Mouse (Mus musculus): ENCODE measurements around the gene Gnptab. TPM values are rescaled to one million over a fixed set of nuclear protein-coding genes. Genes with fewer than 3 reads are reported as not detected.
"Not testable (repeated sequence)": the region's sequence is repeated elsewhere in the genome, so short reads cannot be mapped to it uniquely, and the experiment has no call there.

The Gnptab gene
- polyA plus RNA-seq, 1 experiment from 2014 or later = 13.1 TPM

- no peaks in the 10 kb centered on the region for H3K4me1 ChIP-seq
- no peaks in the 10 kb centered on the region for H3K9me3 ChIP-seq
- H3K4me2 ChIP-seq (replicated peaks) = no peak overlapping the region
- WGBS = 93% methylated on average over 19 of the region's 19 CpGs
- no peaks in the 10 kb centered on the region for H3K27me3 ChIP-seq
- H3K27ac ChIP-seq = no peak overlapping the region
- H3K4me3 ChIP-seq = no peak overlapping the region
- H3K9ac ChIP-seq = no peak overlapping the region
- ATAC-seq (ENCODE audit: insufficient number of reproducible peaks, insufficient read depth, low FRiP score, low TSS enrichment) = no peak
- peaks cover 5% of the 10 kb centered on the region; the same call in 1 of the 2 replicates for H3K36me3 ChIP-seq
Measured at GRCm38 (mm10) chr10:88420655-88421435, 41.9 kb downstream of the Gnptab start.

GRCm38 (mm10) chr10:88426158-88426816 is 47.4 kb downstream of the Gnptab start:
- Histone ChIP-seq H3K27me3 (no peaks in the 10 kb centered on the region), H3K9ac (no peak overlapping the region), H3K4me3 (no peak overlapping the region), H3K27ac (no peak overlapping the region), H3K36me3 (peaks cover 7% of the 10 kb centered on the region; the same call in 1 of the 2 replicates), H3K4me2 (replicated peaks) (no peak overlapping the region), H3K9me3 (no peaks in the 10 kb centered on the region), H3K4me1 (no peaks in the 10 kb centered on the region)
- WGBS = 89% methylated on average over 2 of the region's 2 CpGs
- peak; percentile 64; the same call in 1 of the 2 replicates for ATAC-seq (ENCODE audit: insufficient number of reproducible peaks, insufficient read depth, low FRiP score, low TSS enrichment)

- Histone ChIP-seq H3K4me3 (no peak overlapping the region), H3K9me3 (no peaks in the 10 kb centered on the region), H3K9ac (no peak overlapping the region), H3K36me3 (peaks cover 9% of the 10 kb centered on the region; the same call in 1 of the 2 replicates), H3K4me2 (replicated peaks) (no peak overlapping the region), H3K27ac (no peak overlapping the region), H3K27me3 (no peaks in the 10 kb centered on the region), H3K4me1 (no peaks in the 10 kb centered on the region)
- 56% methylated on average over 5 of the region's 5 CpGs for WGBS
- ATAC-seq (ENCODE audit: insufficient number of reproducible peaks, insufficient read depth, low FRiP score, low TSS enrichment) = no peak
Measured at GRCm38 (mm10) chr10:88426896-88427295, 48.0 kb downstream of the Gnptab start.

GRCm38 (mm10) chr10:88427998-88428397 is 49.1 kb downstream of the Gnptab start:
- WGBS = 90% methylated on average over 6 of the region's 6 CpGs
- Histone ChIP-seq H3K4me2 (replicated peaks) (no peak overlapping the region), H3K27ac (no peak overlapping the region), H3K36me3 (peaks cover 9% of the 10 kb centered on the region; the same call in 1 of the 2 replicates), H3K27me3 (no peaks in the 10 kb centered on the region), H3K4me1 (no peaks in the 10 kb centered on the region), H3K9me3 (no peaks in the 10 kb centered on the region), H3K4me3 (no peak overlapping the region), H3K9ac (no peak overlapping the region)
- no peak for ATAC-seq (ENCODE audit: insufficient number of reproducible peaks, insufficient read depth, low FRiP score, low TSS enrichment)

GRCm38 (mm10) chr10:88441224-88441623 is 62.3 kb downstream of the Gnptab start:
- Histone ChIP-seq H3K9ac (no peak overlapping the region), H3K27ac (no peak overlapping the region), H3K4me1 (no peaks in the 10 kb centered on the region), H3K4me2 (replicated peaks) (no peak overlapping the region), H3K4me3 (no peak overlapping the region), H3K27me3 (no peaks in the 10 kb centered on the region), H3K36me3 (peaks cover 32% of the 10 kb centered on the region), H3K9me3 (no peaks in the 10 kb centered on the region)
- 87% methylated on average over 6 of the region's 6 CpGs for WGBS
- ATAC-seq (ENCODE audit: insufficient number of reproducible peaks, insufficient read depth, low FRiP score, low TSS enrichment) = no peak

GRCm38 (mm10) chr10:88451221-88451620 is 72.3 kb downstream of the Gnptab start:
- H3K36me3 ChIP-seq = no peaks in the 10 kb centered on the region
- H3K4me1 ChIP-seq = no peaks in the 10 kb centered on the region
- H3K27me3 ChIP-seq = no peaks in the 10 kb centered on the region
- H3K9me3 ChIP-seq = no peaks in the 10 kb centered on the region
- H3K27ac ChIP-seq = no peak overlapping the region
- ATAC-seq (ENCODE audit: insufficient number of reproducible peaks, insufficient read depth, low FRiP score, low TSS enrichment) = no peak
- H3K9ac ChIP-seq = no peak overlapping the region
- 90% methylated on average over 2 of the region's 2 CpGs for WGBS
- H3K4me2 ChIP-seq (replicated peaks) = no peak overlapping the region
- H3K4me3 ChIP-seq = no peak overlapping the region

- H3K4me2 ChIP-seq (replicated peaks) = no peak overlapping the region
- no peaks in the 10 kb centered on the region for H3K27me3 ChIP-seq
- H3K4me1 ChIP-seq = no peaks in the 10 kb centered on the region
- H3K9me3 ChIP-seq = no peaks in the 10 kb centered on the region
- no peak overlapping the region for H3K4me3 ChIP-seq
- no peak for ATAC-seq (ENCODE audit: insufficient number of reproducible peaks, insufficient read depth, low FRiP score, low TSS enrichment)
- 83% methylated on average over 6 of the region's 6 CpGs for WGBS
- no peak overlapping the region for H3K9ac ChIP-seq
- no peaks in the 10 kb centered on the region for H3K36me3 ChIP-seq
- H3K27ac ChIP-seq = no peak overlapping the region
Measured at GRCm38 (mm10) chr10:88451990-88452389, 73.1 kb downstream of the Gnptab start.

- no peak overlapping the region for H3K4me2 ChIP-seq (replicated peaks)
- WGBS = 45% methylated on average over 6 of the region's 6 CpGs
- H3K9me3 ChIP-seq = no peaks in the 10 kb centered on the region
- H3K27me3 ChIP-seq = no peaks in the 10 kb centered on the region
- H3K27ac ChIP-seq = no peak overlapping the region
- H3K36me3 ChIP-seq = no peaks in the 10 kb centered on the region
- H3K4me3 ChIP-seq = no peak overlapping the region
- no peak for ATAC-seq (ENCODE audit: insufficient number of reproducible peaks, insufficient read depth, low FRiP score, low TSS enrichment)
- no peaks in the 10 kb centered on the region for H3K4me1 ChIP-seq
- H3K9ac ChIP-seq = no peak overlapping the region
Measured at GRCm38 (mm10) chr10:88457816-88458215, 78.9 kb downstream of the Gnptab start.

GRCm38 (mm10) chr10:88459502-88459992 is 80.6 kb downstream of the Gnptab start, which contains the start of gene Sycp3:
Sycp3 (plus strand) TSS chr10:88459569.
- no peaks in the 10 kb centered on the region for H3K4me1 ChIP-seq
- H3K9ac ChIP-seq = no peak within 1 kb of the TSS
- ATAC-seq (ENCODE audit: insufficient number of reproducible peaks, insufficient read depth, low FRiP score, low TSS enrichment) = 0 out of 2 replicates have a peak, but pooled peaks have one; percentile 41
- H3K4me2 ChIP-seq (replicated peaks) = no peak within 1 kb of the TSS
- no peaks in the 10 kb centered on the region for H3K9me3 ChIP-seq
- H3K27me3 ChIP-seq = no peaks in the 10 kb centered on the region
- H3K4me3 ChIP-seq = no peak within 1 kb of the TSS
- no peaks in the 10 kb centered on the region for H3K36me3 ChIP-seq
- 85% methylated on average over 33 of the region's 33 CpGs for WGBS
- H3K27ac ChIP-seq = no peak within 1 kb of the TSS

- Histone ChIP-seq H3K4me3 (no peak overlapping the region), H3K4me2 (replicated peaks) (no peak overlapping the region), H3K36me3 (no peaks in the 10 kb centered on the region), H3K27me3 (no peaks in the 10 kb centered on the region), H3K9ac (no peak overlapping the region), H3K9me3 (no peaks in the 10 kb centered on the region), H3K27ac (no peak overlapping the region), H3K4me1 (no peaks in the 10 kb centered on the region)
- WGBS = 63% methylated on average over 18 of the region's 18 CpGs
- ATAC-seq (ENCODE audit: insufficient number of reproducible peaks, insufficient read depth, low FRiP score, low TSS enrichment) = no peak
Measured at GRCm38 (mm10) chr10:88460122-88460820, 81.3 kb downstream of the Gnptab start.

- H3K4me3 ChIP-seq; H3K4me2 ChIP-seq (replicated peaks); ATAC-seq (ENCODE audit: insufficient number of reproducible peaks, insufficient read depth, low FRiP score, low TSS enrichment); H3K36me3 ChIP-seq; H3K4me1 ChIP-seq; H3K27ac ChIP-seq; H3K9ac ChIP-seq; H3K9me3 ChIP-seq; H3K27me3 ChIP-seq: not testable (repeated sequence)
- 90% methylated on average over 10 of the region's 10 CpGs for WGBS
Measured at GRCm38 (mm10) chr10:88482866-88483265, 103.9 kb downstream of the Gnptab start.
